Mouse (Mus musculus): ENCODE data around the gene Eef1akmt3. TPM values are rescaled to one million over a fixed set of nuclear protein-coding genes. Genes with fewer than 3 reads are reported as not detected.

The Eef1akmt3 gene
- total RNA-seq, 2 experiments from 2014 or later, result not detected

GRCm38 (mm10) chr10:126981746-126982145, 59.6 kb downstream of the Eef1akmt3 start:
- ATAC-seq (replicated peaks; ENCODE audit: low FRiP score, poor library complexity, severe bottlenecking), result no peak

Other genes with a start within 250 kb of the Eef1akmt3 start
- gene Atp23, start 140.2 kb downstream of the Eef1akmt3 start, total RNA-seq (2015; ENCODE audit: low replicate concordance), result 0.38 and 2.3 TPM in 2 replicates
- gene Atp23, start 140.2 kb downstream of the Eef1akmt3 start, total RNA-seq (2017; ENCODE audit: low replicate concordance), result 0.09 and 0.98 TPM in 2 replicates
- 19.6 and 29.3 TPM in 2 replicates for gene Ctdsp2, start 62.8 kb downstream of the Eef1akmt3 start, total RNA-seq (2015; ENCODE audit: low replicate concordance)
- 16.5 and 20.9 TPM in 2 replicates for gene Ctdsp2, start 62.8 kb downstream of the Eef1akmt3 start, total RNA-seq (2017; ENCODE audit: low replicate concordance)
- not detected in 2 replicates for gene Avil, start 40.8 kb downstream of the Eef1akmt3 start, total RNA-seq (2015; ENCODE audit: low replicate concordance)
- not detected in 2 replicates for gene Avil, start 40.8 kb downstream of the Eef1akmt3 start, total RNA-seq (2017; ENCODE audit: low replicate concordance)
- 5.0 and 5.8 TPM in 2 replicates for gene Tsfm, start 10.7 kb downstream of the Eef1akmt3 start, total RNA-seq (2015; ENCODE audit: low replicate concordance)
- gene Tsfm, start 10.7 kb downstream of the Eef1akmt3 start, total RNA-seq (2017; ENCODE audit: low replicate concordance), result 2.9 and 5.9 TPM in 2 replicates
- gene Mettl1, start 99 bp downstream of the Eef1akmt3 start, total RNA-seq (2015; ENCODE audit: low replicate concordance), result 2.9 and 12.5 TPM in 2 replicates
- 0.42 and 2.0 TPM in 2 replicates for gene Mettl1, start 99 bp downstream of the Eef1akmt3 start, total RNA-seq (2017; ENCODE audit: low replicate concordance)
- gene Cyp27b1, start 6.7 kb upstream of the Eef1akmt3 start, total RNA-seq (2015; ENCODE audit: low replicate concordance), result not detected in 2 replicates
- gene Cyp27b1, start 6.7 kb upstream of the Eef1akmt3 start, total RNA-seq (2017; ENCODE audit: low replicate concordance), result not detected in 2 replicates
- gene March9, start 18.7 kb upstream of the Eef1akmt3 start, total RNA-seq (2015; ENCODE audit: low replicate concordance), result not detected in 2 replicates
- not detected in 2 replicates for gene March9, start 18.7 kb upstream of the Eef1akmt3 start, total RNA-seq (2017; ENCODE audit: low replicate concordance)
- gene Cdk4, start 22.0 kb upstream of the Eef1akmt3 start, total RNA-seq (2015; ENCODE audit: low replicate concordance), result 83.0 and 90.1 TPM in 2 replicates
- gene Cdk4, start 22.0 kb upstream of the Eef1akmt3 start, total RNA-seq (2017; ENCODE audit: low replicate concordance), result 43.8 and 71.5 TPM in 2 replicates
- gene Tspan31, start 28.8 kb upstream of the Eef1akmt3 start, total RNA-seq (2015; ENCODE audit: low replicate concordance), result 25.3 and 30.4 TPM in 2 replicates
- 8.6 and 19.0 TPM in 2 replicates for gene Tspan31, start 28.8 kb upstream of the Eef1akmt3 start, total RNA-seq (2017; ENCODE audit: low replicate concordance)
- gene Agap2, start 33.8 kb upstream of the Eef1akmt3 start, total RNA-seq (2015; ENCODE audit: low replicate concordance), result 1.9 and 6.5 TPM in 2 replicates
- gene Agap2, start 33.8 kb upstream of the Eef1akmt3 start, total RNA-seq (2017; ENCODE audit: low replicate concordance), result 2.0 and 4.0 TPM in 2 replicates
- 15.0 and 17.1 TPM in 2 replicates for gene Os9, start 79.6 kb upstream of the Eef1akmt3 start, total RNA-seq (2015; ENCODE audit: low replicate concordance)
- gene Os9, start 79.6 kb upstream of the Eef1akmt3 start, total RNA-seq (2017; ENCODE audit: low replicate concordance), result 59.5 and 60.7 TPM in 2 replicates
- gene B4galnt1, start 123.7 kb upstream of the Eef1akmt3 start, total RNA-seq (2015; ENCODE audit: low replicate concordance), result 33.0 and 34.3 TPM in 2 replicates
- 8.1 and 17.6 TPM in 2 replicates for gene B4galnt1, start 123.7 kb upstream of the Eef1akmt3 start, total RNA-seq (2017; ENCODE audit: low replicate concordance)
- gene Slc26a10, start 139.1 kb upstream of the Eef1akmt3 start, total RNA-seq (2015; ENCODE audit: low replicate concordance), result not detected in 2 replicates
- 0.28 TPM in 1 of 2 replicates, not detected in the other for gene Slc26a10, start 139.1 kb upstream of the Eef1akmt3 start, total RNA-seq (2017; ENCODE audit: low replicate concordance)
- 0.84 and 1.7 TPM in 2 replicates for gene Arhgef25, start 148.6 kb upstream of the Eef1akmt3 start, total RNA-seq (2015; ENCODE audit: low replicate concordance)
- 2.2 and 2.7 TPM in 2 replicates for gene Arhgef25, start 148.6 kb upstream of the Eef1akmt3 start, total RNA-seq (2017; ENCODE audit: low replicate concordance)
- 10.4 and 18.0 TPM in 2 replicates for gene Dtx3, start 154.2 kb upstream of the Eef1akmt3 start, total RNA-seq (2015; ENCODE audit: low replicate concordance)
- 8.4 and 9.4 TPM in 2 replicates for gene Dtx3, start 154.2 kb upstream of the Eef1akmt3 start, total RNA-seq (2017; ENCODE audit: low replicate concordance)
- 11.3 and 13.3 TPM in 2 replicates for gene Pip4k2c, start 170.1 kb upstream of the Eef1akmt3 start, total RNA-seq (2015; ENCODE audit: low replicate concordance)
- 19.6 and 25.6 TPM in 2 replicates for gene Pip4k2c, start 170.1 kb upstream of the Eef1akmt3 start, total RNA-seq (2017; ENCODE audit: low replicate concordance)
- gene Kif5a, start 221.8 kb upstream of the Eef1akmt3 start, total RNA-seq (2015; ENCODE audit: low replicate concordance), result 0.42 TPM in 1 of 2 replicates, not detected in the other
- gene Kif5a, start 221.8 kb upstream of the Eef1akmt3 start, total RNA-seq (2017; ENCODE audit: low replicate concordance), result under 0.01 TPM in 1 of 2 replicates, not detected in the other
- 32.5 and 59.1 TPM in 2 replicates for gene Dctn2, start 224.9 kb upstream of the Eef1akmt3 start, total RNA-seq (2015; ENCODE audit: low replicate concordance)
- 73.0 and 77.9 TPM in 2 replicates for gene Dctn2, start 224.9 kb upstream of the Eef1akmt3 start, total RNA-seq (2017; ENCODE audit: low replicate concordance)
- 22.4 and 33.0 TPM in 2 replicates for gene Mbd6, start 247.5 kb upstream of the Eef1akmt3 start, total RNA-seq (2015; ENCODE audit: low replicate concordance)
- gene Mbd6, start 247.5 kb upstream of the Eef1akmt3 start, total RNA-seq (2017; ENCODE audit: low replicate concordance), result 6.1 and 7.1 TPM in 2 replicates

Data from erythroblast, adult 5-6 weeks (primary cell).